ENCODE assay signal across 8 mouse cellular contexts in genomic region chr17:22739581-22740178, GRCm38 (mm10).
DNase-seq lines count a peak whose midpoint lies in the region; ATAC-seq and TF ChIP-seq lines count a peak whose summit lies in the region.

No protein-coding gene starts in this region.

- peak overlapping the region; percentile 82 for H3K9ac ChIP-seq in CH12.LX (ENCODE audit: insufficient read depth, low read depth)
- peak overlapping the region; percentile 81 for H3K9ac ChIP-seq in heart, embryonic 14.5 days (ENCODE audit: low read length)
- peak overlapping the region; percentile 70 for H3K9ac ChIP-seq in liver, embryonic 11.5 days (ENCODE audit: low read depth, low read length)

- no peaks in the 10 kb centered on the region for H3K79me2 ChIP-seq in CH12.LX (replicated peaks; ENCODE audit: control insufficient read depth, extremely low read depth, insufficient read depth, poor library complexity, severe bottlenecking)

- no peak overlapping the region for H3K27ac ChIP-seq in CH12.LX (ENCODE audit: insufficient read depth, low read depth)
- peak overlapping the region; percentile 77 to 82 for H3K27ac ChIP-seq in heart, embryonic 14.5 days (replicated peaks in 1 of 2; ENCODE audit: control insufficient read depth in 1 of 2, insufficient read depth in 1 of 2, low read depth in 2 of 2, low read length in 2 of 2)
- peak overlapping the region; percentile 64 for H3K27ac ChIP-seq in liver, embryonic 11.5 days (ENCODE audit: low read depth, low read length)

- no peak for TF ChIP-seq EP300 in CH12.LX (IDR thresholded peaks at IDR 0.05; ENCODE audit: low read length)

- ATAC-seq in heart, embryonic 14.5 days (ENCODE audit: insufficient number of reproducible peaks, insufficient read depth, low FRiP score, low read depth), result peak; percentile 82
- peak; percentile 87 for ATAC-seq in liver, embryonic 11.5 days (replicated peaks; ENCODE audit: low FRiP score)

- peaks cover 0 to 3% of the 10 kb centered on the region in 2 experiments; a peak in 1 of 4 replicates for H3K4me1 ChIP-seq in CH12.LX (ENCODE audit: control insufficient read depth in 1 of 2, insufficient read depth in 2 of 2)
- H3K4me1 ChIP-seq in heart, embryonic 14.5 days (ENCODE audit: control insufficient read depth in 2 of 2, insufficient read depth in 2 of 2, low read length in 2 of 2), result peaks cover 0 to 6% of the 10 kb centered on the region in 2 experiments; a peak in 1 of 4 replicates
- no peaks in the 10 kb centered on the region; the same call in 1 of the 2 replicates for H3K4me1 ChIP-seq in liver, embryonic 11.5 days (replicated peaks; ENCODE audit: control insufficient read depth, insufficient read depth, low read length)

- in situ Hi-C loops in CH12.LX (cut with MboI; ENCODE audit: low pct_ligation_motif_present, low pct_unique_long_range_greater_than_20kb, low sequenced_read_pairs), result no loop called here

- peak in 1 of 2 experiments; percentile 18; a peak in 2 of 4 replicates for TF ChIP-seq CTCF in CH12.LX (conservative IDR thresholded peaks at IDR 0.05 in 1 of 2, IDR thresholded peaks at IDR 0.05 in 1 of 2; ENCODE audit: low read depth in 2 of 2, low read length in 2 of 2)

- TF ChIP-seq POLR2A in CH12.LX (IDR thresholded peaks at IDR 0.05; ENCODE audit: low read depth, low read length), result peak; percentile 59

- peak overlapping the region; percentile 25; the same call in 1 of the 2 replicates for H3K4me2 ChIP-seq in CH12.LX (ENCODE audit: insufficient read depth, low read depth, poor library complexity, severe bottlenecking)
- H3K4me2 ChIP-seq in heart, embryonic 14.5 days (ENCODE audit: low read length), result peak overlapping the region; percentile 73
- peak overlapping the region; percentile 80 for H3K4me2 ChIP-seq in liver, embryonic 11.5 days

- DNase-seq in CH12.LX (ENCODE audit: extremely low read depth), result peak; percentile 58
- peak; percentile 74 for DNase-seq in brain, embryonic 18.5 days (ENCODE audit: low read depth, low spot score)
- DNase-seq in fibroblast of lung, adult 2 months (ENCODE audit: low read depth), result peak; percentile 26
- peak; percentile 71 for DNase-seq in kidney, postnatal 10 days
- DNase-seq in liver, embryonic 11.5 days (ENCODE audit: low spot score), result peak; percentile 70
- peak; percentile 81 for DNase-seq in naive thymus-derived CD4-positive, alpha-beta T cell, adult 2 months (ENCODE audit: low read depth)
- DNase-seq in telencephalon, adult 2 months (ENCODE audit: low read depth, low spot score), result peak; percentile 85

- no peaks in the 10 kb centered on the region for H3K27me3 ChIP-seq in CH12.LX (replicated peaks)
- no peaks in the 10 kb centered on the region for H3K27me3 ChIP-seq in heart, embryonic 14.5 days (ENCODE audit: control insufficient read depth, insufficient read depth, low read length)
- no peaks in the 10 kb centered on the region for H3K27me3 ChIP-seq in liver, embryonic 11.5 days (replicated peaks; ENCODE audit: control insufficient read depth, insufficient read depth, low read length)

- H3K9me3 ChIP-seq in CH12.LX (replicated peaks; ENCODE audit: low read length), result no peaks in the 10 kb centered on the region
- H3K9me3 ChIP-seq in heart, embryonic 14.5 days (ENCODE audit: control insufficient read depth, low read length), result no peaks in the 10 kb centered on the region
- no peaks in the 10 kb centered on the region for H3K9me3 ChIP-seq in liver, embryonic 11.5 days (ENCODE audit: control insufficient read depth, low read length)

- peak overlapping the region; percentile 53 to 66 (median 53) for H3K4me3 ChIP-seq in CH12.LX (replicated peaks in 1 of 3; ENCODE audit: low read depth in 2 of 3, low read length in 2 of 3, poor library complexity in 1 of 3)
- H3K4me3 ChIP-seq in heart, embryonic 14.5 days (ENCODE audit: control insufficient read depth in 1 of 2, insufficient read depth in 1 of 2, low read depth in 1 of 2, low read length in 2 of 2), result peak overlapping the region; percentile 69 to 70
- peak overlapping the region; percentile 68 for H3K4me3 ChIP-seq in liver, embryonic 11.5 days (ENCODE audit: low read depth, low read length)

- dilution Hi-C loops in CH12.LX (cut with MboI; ENCODE audit: extremely low pct_ligation_motif_present, extremely low pct_unique_long_range_greater_than_20kb, low sequenced_read_pairs), result no loop called here

- TF ChIP-seq RAD21 in CH12.LX (IDR thresholded peaks at IDR 0.05; ENCODE audit: low read depth, low read length), result no peak

- peaks cover 4 to 11% of the 10 kb centered on the region in 2 experiments for H3K36me3 ChIP-seq in CH12.LX (replicated peaks in 1 of 2; ENCODE audit: control insufficient read depth in 1 of 2, insufficient read depth in 1 of 2, low read length in 1 of 2)
- 0 out of 2 replicates have a peak, but pooled peaks cover 5% of the 10 kb centered on the region for H3K36me3 ChIP-seq in heart, embryonic 14.5 days (ENCODE audit: control insufficient read depth, insufficient read depth, low read length)
- no peaks in the 10 kb centered on the region; the same call in 1 of the 2 replicates for H3K36me3 ChIP-seq in liver, embryonic 11.5 days (ENCODE audit: control insufficient read depth, insufficient read depth, low read length)

- WGBS in heart, embryonic 14.5 days, result under 1% methylated on average over 25 of the region's 25 CpGs
- under 1% methylated on average over 25 of the region's 25 CpGs for WGBS in liver, embryonic 11.5 days

TF ChIP-seq in CH12.LX, 34 proteins besides CTCF, POLR2A, EP300 and RAD21:
- TF ChIP-seq NELFE (IDR thresholded peaks at IDR 0.05; ENCODE audit: low read depth, low read length), result peak; percentile 34; the same call in 1 of the 2 replicates
- 0 out of 2 replicates have a peak, but pooled peaks have one; percentile 19 for TF ChIP-seq ELF1 (IDR thresholded peaks at IDR 0.05; ENCODE audit: low read depth, low read length)
- TF ChIP-seq E2F4 (IDR thresholded peaks at IDR 0.05; ENCODE audit: insufficient replicate concordance, low read depth, low read length), result no peak
- 0 out of 2 replicates have a peak, but pooled peaks have one; percentile 17 for TF ChIP-seq MXI1 (IDR thresholded peaks at IDR 0.05; ENCODE audit: low read depth, low read length)
- TF ChIP-seq CHD1 (IDR thresholded peaks at IDR 0.05; ENCODE audit: low read depth, low read length), result 0 out of 2 replicates have a peak, but pooled peaks have one; percentile 33
TF ChIP-seq in CH12.LX: peak in this region for 4.

Comparison
In these comparisons a context has a peak if more than half of its experiments do, and no peak if none do; other contexts are left out.
1. DNase-seq: peak in every context shown above with its lines; median percentile 85 in telencephalon, adult 2 months; 81 in naive thymus-derived CD4-positive, alpha-beta T cell, adult 2 months; 74 in brain, embryonic 18.5 days; 71 in kidney, postnatal 10 days; 70 in liver, embryonic 11.5 days; 58 in CH12.LX; 26 in fibroblast of lung, adult 2 months.
2. H3K4me2 ChIP-seq: peak in every context shown above with its lines; median percentile 80 in liver, embryonic 11.5 days; 73 in heart, embryonic 14.5 days; 25 in CH12.LX.